Mouse (Mus musculus) CH12.LX (cell line): ENCODE results near the gene Cyp2d22. TPM values are rescaled to one million over a fixed set of nuclear protein-coding genes. Genes with fewer than 3 reads are reported as not detected.

Experiments used
- DNase-seq: peaks from one replicate; pipeline ENCODE4 v3.0.0-alpha.2; 2013; ENCODE audit errors: extremely low read depth
- H3K27ac ChIP-seq: 2 replicates; pipeline ENCODE4 v1.5.1; 2012; ENCODE audit warnings: low read depth, mild to moderate bottlenecking, control low read depth, moderate library complexity; ENCODE audit not compliant: insufficient read depth
- H3K27me3 ChIP-seq: replicated peaks from 2 replicates; pipeline ENCODE3; 2012; ENCODE audit warnings: inconsistent platforms
- H3K36me3 ChIP-seq, 2 experiments: replicated peaks in 1 of 2; 2 replicates each; pipeline versions ENCODE3 to v1.6.1; 2012; ENCODE audit warnings: inconsistent platforms in 1 of 2, low read length in 1 of 2, mild to moderate bottlenecking in 1 of 2, mixed read lengths in 1 of 2, moderate library complexity in 1 of 2; ENCODE audit not compliant: control insufficient read depth in 1 of 2, insufficient read depth in 1 of 2
- H3K4me1 ChIP-seq, 2 experiments: 2 replicates each; pipeline ENCODE4 v1.6.1; 2012; ENCODE audit warnings: inconsistent platforms in 1 of 2, moderate library complexity in 1 of 2; ENCODE audit not compliant: insufficient read depth in 2 of 2, control insufficient read depth in 1 of 2
- H3K4me2 ChIP-seq: 2 replicates; pipeline ENCODE4 v1.6.1; 2012; ENCODE audit warnings: low read depth, mild to moderate bottlenecking, control low read depth; ENCODE audit not compliant: poor library complexity, insufficient read depth, severe bottlenecking
- H3K4me3 ChIP-seq, 3 experiments: fragments of 150-350 bp in 1 of 3; sonication (generic) in 1 of 3; replicated peaks in 1 of 3; 2 replicates each; pipeline versions ENCODE3 to v1.5.1; 2011 to 2012; ENCODE audit warnings: low read depth in 2 of 3, low read length in 2 of 3, mild to moderate bottlenecking in 2 of 3, moderate library complexity in 2 of 3, control low read depth in 1 of 3, improper control_type of control experiment in 1 of 3, inconsistent platforms in 1 of 3, mixed read lengths in 1 of 3; ENCODE audit not compliant: poor library complexity in 1 of 3
- H3K79me2 ChIP-seq: replicated peaks from 2 replicates; pipeline ENCODE4 v1.6.1; 2012; ENCODE audit warnings: mild to moderate bottlenecking, moderate library complexity; ENCODE audit not compliant: control insufficient read depth, poor library complexity, insufficient read depth, severe bottlenecking; ENCODE audit errors: extremely low read depth
- H3K9ac ChIP-seq: 2 replicates; pipeline ENCODE4 v1.6.1; 2012; ENCODE audit warnings: low read depth, mild to moderate bottlenecking, control low read depth, moderate library complexity; ENCODE audit not compliant: insufficient read depth
- H3K9me3 ChIP-seq: replicated peaks from 2 replicates; pipeline ENCODE3; 2012; ENCODE audit warnings: low read length, inconsistent platforms, mixed read lengths
- CTCF ChIP-seq, 2 experiments: IDR thresholded peaks in 1 of 2; conservative IDR thresholded peaks in 1 of 2; 2 replicates each; pipeline ENCODE4 v1.5.1; 2011 to 2012; ENCODE audit warnings: low read depth in 2 of 2, low read length in 2 of 2, improper control_type of control experiment in 1 of 2, inconsistent platforms in 1 of 2, mild to moderate bottlenecking in 1 of 2, moderate library complexity in 1 of 2
- E2F4 ChIP-seq: IDR thresholded peaks from 2 replicates; pipeline ENCODE4 v1.6.1; 2011; ENCODE audit warnings: low read depth, low read length, improper control_type of control experiment; ENCODE audit not compliant: insufficient replicate concordance
- ELF1 ChIP-seq: IDR thresholded peaks from 2 replicates; pipeline ENCODE4 v1.6.1; 2014; ENCODE audit warnings: low read depth, mild to moderate bottlenecking, inconsistent platforms, low read length, improper control_type of control experiment
- HCFC1 ChIP-seq: IDR thresholded peaks from 2 replicates; pipeline ENCODE4 v1.6.1; 2012; ENCODE audit warnings: low read depth, mild to moderate bottlenecking, inconsistent platforms, low read length, improper control_type of control experiment
- MAZ ChIP-seq: IDR thresholded peaks from 2 replicates; pipeline ENCODE4 v1.6.1; 2012; ENCODE audit warnings: low read depth, mild to moderate bottlenecking, inconsistent platforms, low read length, improper control_type of control experiment, moderate library complexity
- MYC ChIP-seq: IDR thresholded peaks from 2 replicates; pipeline ENCODE4 v1.6.1; 2011; ENCODE audit warnings: low read depth, mild to moderate bottlenecking, improper control_type of control experiment, low read length
- NELFE ChIP-seq: IDR thresholded peaks from 2 replicates; pipeline ENCODE4 v1.6.1; 2011; ENCODE audit warnings: low read depth, low read length, improper control_type of control experiment
- PAX5 ChIP-seq: IDR thresholded peaks from 2 replicates; pipeline ENCODE4 v1.6.1; 2012; ENCODE audit warnings: low read length, inconsistent platforms, mixed read lengths
- POLR2A ChIP-seq: IDR thresholded peaks from 2 replicates; pipeline ENCODE4 v1.6.1; 2011; ENCODE audit warnings: low read depth, mild to moderate bottlenecking, improper control_type of control experiment, low read length
- RAD21 ChIP-seq: IDR thresholded peaks from 2 replicates; pipeline ENCODE4 v1.6.1; 2011; ENCODE audit warnings: low read depth, mild to moderate bottlenecking, low read length, improper control_type of control experiment, moderate library complexity
- SMC3 ChIP-seq: IDR thresholded peaks from 2 replicates; pipeline ENCODE4 v1.6.1; 2011; ENCODE audit warnings: low read depth, low read length, improper control_type of control experiment
- UBTF ChIP-seq: IDR thresholded peaks from 2 replicates; pipeline ENCODE4 v1.6.1; 2012; ENCODE audit warnings: low read depth, mild to moderate bottlenecking, inconsistent platforms, low read length, improper control_type of control experiment, moderate library complexity
- USF2 ChIP-seq: conservative IDR thresholded peaks from 2 replicates; pipeline ENCODE4 v1.6.1; 2011; ENCODE audit warnings: low read depth, low read length, improper control_type of control experiment
- ZC3H11A ChIP-seq: IDR thresholded peaks from 2 replicates; pipeline ENCODE4 v1.6.1; 2012; ENCODE audit warnings: low read depth, mild to moderate bottlenecking, inconsistent platforms, low read length, improper control_type of control experiment
- ZKSCAN1 ChIP-seq: IDR thresholded peaks from 2 replicates; pipeline ENCODE4 v1.6.1; 2012; ENCODE audit warnings: low read depth, inconsistent platforms, low read length, improper control_type of control experiment, borderline replicate concordance
- dilution Hi-C: fragments of 300-500 bp; cut with MboI; formaldehyde crosslinking; loops from 2 replicates; pipeline ENCODE4 v1.14.3; 2020; ENCODE audit warnings: low sequenced_read_pairs; ENCODE audit not compliant: extremely low pct_unique_long_range_greater_than_20kb, extremely low pct_ligation_motif_present
- in situ Hi-C: fragments of 300-500 bp; cut with MboI; formaldehyde crosslinking; loops from 3 replicates; pipeline ENCODE4 v1.14.3; 2019; ENCODE audit warnings: low sequenced_read_pairs, low pct_ligation_motif_present, low pct_unique_long_range_greater_than_20kb, mixed read lengths
- polyA plus RNA-seq: library from polyadenylated mRNA; unstranded; fragments of >175 nt; gene quantifications from 2 replicates; pipeline ENCODE4 v1.2.1, GENCODE M21; 2012; ENCODE audit warnings: low read depth; ENCODE audit not compliant: insufficient read length
- total RNA-seq, 2 experiments: library from RNA; depleted of rRNA; stranded (reverse); fragments of 300-350 nt in 1 of 2; fragments of >200 nt in 1 of 2; gene quantifications; 2 replicates each; pipeline ENCODE4 v1.2.3; 2012 to 2014

Gene Cyp2d22
- total and polyA plus RNA-seq, 3 experiments: 0.21 to 0.24 TPM; not detected in 1

DNA sequence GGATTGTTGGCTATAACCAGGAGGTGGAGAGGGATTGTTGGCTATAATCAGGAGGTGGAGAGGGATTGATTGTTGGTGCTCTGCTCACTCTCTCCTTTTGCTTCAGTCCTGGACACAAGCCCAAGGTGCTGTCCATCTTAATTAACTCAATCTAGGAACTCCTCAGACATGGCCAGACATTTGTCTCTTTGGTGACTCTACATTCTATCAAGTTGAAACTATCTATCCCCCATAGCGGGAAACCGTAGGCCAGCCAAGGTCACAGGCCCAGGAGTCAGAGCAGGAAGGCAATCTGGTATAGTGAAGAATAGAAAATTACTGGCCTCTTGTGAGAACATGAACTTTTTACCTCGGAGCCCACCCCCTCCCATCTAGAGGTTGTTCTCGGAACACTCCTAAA, 17.8 kb downstream of the Cyp2d22 start:
- Histone ChIP-seq H3K36me3 (no peaks in the 10 kb centered on the region), H3K27ac (no peak overlapping the region)
- dilution Hi-C loops: no loop called here

GRCm38 (mm10) chr15:82361459-82362018, 18.5 kb downstream of the Cyp2d22 start:
- Histone ChIP-seq H3K4me3 (no peak overlapping the region), H3K9me3 (no peaks in the 10 kb centered on the region), H3K36me3 (no peaks in the 10 kb centered on the region), H3K9ac (no peak overlapping the region), H3K4me2 (no peak overlapping the region), H3K27me3 (no peaks in the 10 kb centered on the region), H3K4me1 (no peaks in the 10 kb centered on the region), H3K79me2 (no peaks in the 10 kb centered on the region), H3K27ac (no peak overlapping the region; the same call in 1 of the 2 replicates)
- in situ Hi-C loops: no loop called here
- dilution Hi-C loops: no loop called here
- DNase-seq: no peak
- peak; percentile 20 for TF ChIP-seq RAD21
- peak in 1 of 2 experiments; percentile 40; a peak in 2 of 4 replicates for TF ChIP-seq CTCF (conservative IDR thresholded peaks at IDR 0.05 in 1 of 2, IDR thresholded peaks at IDR 0.05 in 1 of 2; ENCODE audit: low read depth in 2 of 2, low read length in 2 of 2)
- TF ChIP-seq PAX5: no peak
- 0 out of 2 replicates have a peak, but pooled peaks have one; percentile 33 for TF ChIP-seq ELF1
- TF ChIP-seq SMC3: no peak
- TF ChIP-seq, all 38 proteins: peak for 3

More for the DNA sequence above, 17.8 kb downstream of the Cyp2d22 start:
- Histone ChIP-seq H3K9ac (no peak overlapping the region), H3K27me3 (no peaks in the 10 kb centered on the region), H3K79me2 (no peaks in the 10 kb centered on the region), H3K9me3 (no peaks in the 10 kb centered on the region), H3K4me2 (no peak overlapping the region), H3K4me3 (no peak overlapping the region)
- DNase-seq: no peak
- TF ChIP-seq ZC3H11A (no peak), MAZ (no peak), POLR2A (no peak), E2F4 (no peak), NELFE (no peak), CTCF (conservative IDR thresholded peaks at IDR 0.05 in 1 of 2, IDR thresholded peaks at IDR 0.05 in 1 of 2; ENCODE audit: low read depth in 2 of 2, low read length in 2 of 2) (no peak), UBTF (no peak), ZKSCAN1 (no peak), USF2 (no peak), MYC (no peak), HCFC1 (no peak)
- TF ChIP-seq, all 38 proteins: peak for 0
- in situ Hi-C loops: no loop called here
- no peaks in the 10 kb centered on the region for H3K4me1 ChIP-seq
